Mouse (Mus musculus) testis, adult 2 months (tissue): ENCODE data around the gene Bicdl1.

ENCODE experiments used
- CTCF ChIP-seq: fragments of 200-500 bp; IDR thresholded peaks from 2 replicates; pipeline ENCODE4 v1.5.1; 2012; ENCODE audit warnings: low read depth, mild to moderate bottlenecking, inconsistent platforms, low read length, moderate library complexity; ENCODE audit not compliant: control insufficient read depth, insufficient read depth, insufficient replicate concordance
- POLR2A ChIP-seq: fragments of 200-500 bp; IDR thresholded peaks from 2 replicates; pipeline ENCODE4 v1.6.1; 2012; ENCODE audit warnings: low read depth, mild to moderate bottlenecking, inconsistent platforms, low read length, moderate library complexity; ENCODE audit not compliant: control insufficient read depth

DNA sequence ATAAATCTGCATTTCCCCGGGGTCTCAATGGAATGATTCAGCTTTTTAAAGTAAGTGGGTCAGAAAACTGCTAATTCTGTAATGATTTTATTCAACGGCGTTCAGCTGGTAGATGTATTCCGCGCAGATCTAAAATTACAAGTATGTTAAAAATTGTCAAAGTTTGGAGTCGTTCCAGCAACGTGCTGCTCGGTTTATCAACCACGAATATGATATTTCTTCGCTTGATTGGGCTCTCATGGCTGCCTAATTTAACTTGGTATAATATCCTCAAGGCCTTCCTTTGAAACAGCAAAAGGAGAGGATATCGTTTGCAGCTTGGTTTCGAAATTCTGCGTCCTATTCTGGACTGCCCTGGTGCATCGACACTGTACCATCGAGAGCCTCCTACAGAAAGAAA lies 13.9 kb upstream of the Bicdl1 start:
- no peak for TF ChIP-seq CTCF
- no peak for TF ChIP-seq POLR2A
